Mouse (Mus musculus) retina, postnatal 7 days (tissue): ENCODE measurements around the gene Ccnjl.
A peak's percentile ranks its signal among the peaks of the same experiment; 100 is the strongest.

Experiments used
- DNase-seq: peaks from one replicate; pipeline ENCODE4 v3.0.0-alpha.2; 2012; ENCODE audit warnings: low read depth, low spot score

Ccnjl gene

GRCm38 (mm10) chr11:43528683-43529499 is at the start of gene Ccnjl:
Gene Ccnjl, plus strand, starts transcription at chr11:43528784.
- DNase-seq, result no peak

- DNase-seq, result no peak
Observed at GRCm38 (mm10) chr11:43479376-43479775, 49.2 kb upstream of the Ccnjl start.

GRCm38 (mm10) chr11:43480561-43480960 is 48.0 kb upstream of the Ccnjl start:
- DNase-seq, result no peak

GRCm38 (mm10) chr11:43481672-43482522 is 46.7 kb upstream of the Ccnjl start:
- no peak for DNase-seq

- DNase-seq, result no peak
Observed at GRCm38 (mm10) chr11:43483122-43483792, 45.3 kb upstream of the Ccnjl start.

- no peak for DNase-seq
Observed at GRCm38 (mm10) chr11:43484057-43484456, 44.5 kb upstream of the Ccnjl start.

- no peak for DNase-seq
Observed at GRCm38 (mm10) chr11:43484652-43485051, 43.9 kb upstream of the Ccnjl start.

GRCm38 (mm10) chr11:43485855-43486254 is 42.7 kb upstream of the Ccnjl start:
- no peak for DNase-seq

- peak; percentile 57 for DNase-seq
Observed at GRCm38 (mm10) chr11:43492663-43493062, 35.9 kb upstream of the Ccnjl start.

GRCm38 (mm10) chr11:43493815-43494409 is 34.7 kb upstream of the Ccnjl start:
- DNase-seq, result peak; percentile 61

GRCm38 (mm10) chr11:43495037-43495436 is 33.5 kb upstream of the Ccnjl start:
- no peak for DNase-seq

- DNase-seq, result no peak
Observed at GRCm38 (mm10) chr11:43495532-43495931, 33.1 kb upstream of the Ccnjl start.

- no peak for DNase-seq
Observed at GRCm38 (mm10) chr11:43501256-43501655, 27.3 kb upstream of the Ccnjl start.

- no peak for DNase-seq
Observed at GRCm38 (mm10) chr11:43505188-43505587, 23.4 kb upstream of the Ccnjl start.

GRCm38 (mm10) chr11:43507976-43508375 is 20.6 kb upstream of the Ccnjl start:
- no peak for DNase-seq

GRCm38 (mm10) chr11:43509878-43510277 is 18.7 kb upstream of the Ccnjl start:
- DNase-seq, result no peak

- DNase-seq, result no peak
Observed at GRCm38 (mm10) chr11:43512661-43513190, 15.9 kb upstream of the Ccnjl start.

- no peak for DNase-seq
Observed at GRCm38 (mm10) chr11:43516344-43517021, 12.1 kb upstream of the Ccnjl start.

- DNase-seq, result no peak
Observed at GRCm38 (mm10) chr11:43517641-43518040, 10.9 kb upstream of the Ccnjl start.

- DNase-seq, result no peak
Observed at GRCm38 (mm10) chr11:43518086-43518485, 10.5 kb upstream of the Ccnjl start.

GRCm38 (mm10) chr11:43518821-43519220 is 9.8 kb upstream of the Ccnjl start:
- no peak for DNase-seq
